Mouse (Mus musculus): Measurements from ENCODE around the gene Klk6. TPM values are rescaled to one million over a fixed set of nuclear protein-coding genes. Genes with fewer than 3 reads are reported as not detected.

Gene Klk6
- polyA plus RNA-seq, 1 experiment, result not detected

- H3K4me3 ChIP-seq (replicated peaks), result peak overlapping the region; percentile 89
- no peak for TF ChIP-seq FLI1 (IDR thresholded peaks at IDR 0.05; ENCODE audit: low read length)
- no peaks in the 10 kb centered on the region for H3K36me3 ChIP-seq (replicated peaks; ENCODE audit: low read length)
- peaks cover 46% of the 10 kb centered on the region for H3K27me3 ChIP-seq (replicated peaks)
- peaks cover 7% of the 10 kb centered on the region for H3K9me3 ChIP-seq
- H3K4me1 ChIP-seq, result peaks cover 21% of the 10 kb centered on the region
Measured at GRCm38 (mm10) chr7:43782275-43783265, 41.7 kb upstream of the Klk6 start.

GRCm38 (mm10) chr7:43785286-43785685, 39.0 kb upstream of the Klk6 start:
- Histone ChIP-seq H3K27me3 (replicated peaks) (peaks cover 39% of the 10 kb centered on the region), H3K4me3 (replicated peaks) (no peak overlapping the region), H3K36me3 (replicated peaks; ENCODE audit: low read length) (no peaks in the 10 kb centered on the region), H3K9me3 (peaks cover 7% of the 10 kb centered on the region), H3K4me1 (peaks cover 21% of the 10 kb centered on the region)
- TF ChIP-seq GATA1 (IDR thresholded peaks at IDR 0.05; ENCODE audit: borderline replicate concordance, low read length), result no peak
- no peak for TF ChIP-seq FLI1 (IDR thresholded peaks at IDR 0.05; ENCODE audit: low read length)

GRCm38 (mm10) chr7:43788096-43788495, 36.2 kb upstream of the Klk6 start:
- TF ChIP-seq FLI1 (IDR thresholded peaks at IDR 0.05; ENCODE audit: low read length), result no peak
- TF ChIP-seq GATA1 (IDR thresholded peaks at IDR 0.05; ENCODE audit: borderline replicate concordance, low read length), result no peak
- peaks cover 7% of the 10 kb centered on the region for H3K9me3 ChIP-seq
- no peak overlapping the region for H3K4me3 ChIP-seq (replicated peaks)
- peaks cover 4% of the 10 kb centered on the region; the same call in 1 of the 2 replicates for H3K4me1 ChIP-seq
- peaks cover 28% of the 10 kb centered on the region for H3K27me3 ChIP-seq (replicated peaks)
- H3K36me3 ChIP-seq (replicated peaks; ENCODE audit: low read length), result no peaks in the 10 kb centered on the region

- Histone ChIP-seq H3K9me3 (peaks cover 7% of the 10 kb centered on the region), H3K27me3 (replicated peaks) (peaks cover 19% of the 10 kb centered on the region), H3K36me3 (replicated peaks; ENCODE audit: low read length) (no peaks in the 10 kb centered on the region), H3K4me1 (no peaks in the 10 kb centered on the region), H3K4me3 (replicated peaks) (no peak overlapping the region)
- TF ChIP-seq GATA1 (IDR thresholded peaks at IDR 0.05; ENCODE audit: borderline replicate concordance, low read length) (no peak), FLI1 (IDR thresholded peaks at IDR 0.05; ENCODE audit: low read length) (no peak)
Measured at GRCm38 (mm10) chr7:43789295-43789694, 35.0 kb upstream of the Klk6 start.

GRCm38 (mm10) chr7:43791591-43791990, 32.7 kb upstream of the Klk6 start, which contains the start of gene Klk9:
TSS of gene Klk9 (plus strand) at chr7:43791891.
- Histone ChIP-seq H3K4me1 (peaks cover 3% of the 10 kb centered on the region), H3K36me3 (replicated peaks; ENCODE audit: low read length) (no peaks in the 10 kb centered on the region), H3K9me3 (peaks cover 5% of the 10 kb centered on the region), H3K27me3 (replicated peaks) (peaks cover 32% of the 10 kb centered on the region), H3K4me3 (replicated peaks) (no peak within 1 kb of the TSS)
- TF ChIP-seq GATA1 (IDR thresholded peaks at IDR 0.05; ENCODE audit: borderline replicate concordance, low read length), result no peak
- TF ChIP-seq FLI1 (IDR thresholded peaks at IDR 0.05; ENCODE audit: low read length), result no peak

GRCm38 (mm10) chr7:43796355-43796754, 27.9 kb upstream of the Klk6 start:
- Histone ChIP-seq H3K36me3 (replicated peaks; ENCODE audit: low read length) (no peaks in the 10 kb centered on the region), H3K4me3 (replicated peaks) (no peak overlapping the region), H3K9me3 (no peaks in the 10 kb centered on the region), H3K4me1 (peaks cover 26% of the 10 kb centered on the region), H3K27me3 (replicated peaks) (peaks cover 52% of the 10 kb centered on the region)
- TF ChIP-seq GATA1 (IDR thresholded peaks at IDR 0.05; ENCODE audit: borderline replicate concordance, low read length), result no peak
- no peak for TF ChIP-seq FLI1 (IDR thresholded peaks at IDR 0.05; ENCODE audit: low read length)

- peak within 1 kb of the TSS; percentile 89 for H3K4me3 ChIP-seq (replicated peaks)
- H3K9me3 ChIP-seq, result no peaks in the 10 kb centered on the region
- peaks cover 26% of the 10 kb centered on the region for H3K4me1 ChIP-seq
- H3K27me3 ChIP-seq (replicated peaks), result peaks cover 50% of the 10 kb centered on the region
- no peaks in the 10 kb centered on the region for H3K36me3 ChIP-seq (replicated peaks; ENCODE audit: low read length)
- no peak for TF ChIP-seq FLI1 (IDR thresholded peaks at IDR 0.05; ENCODE audit: low read length)
- TF ChIP-seq GATA1 (IDR thresholded peaks at IDR 0.05; ENCODE audit: borderline replicate concordance, low read length), result no peak
Measured at GRCm38 (mm10) chr7:43797333-43797769, 26.9 kb upstream of the Klk6 start, which contains the start of gene Klk8. TSS of gene Klk8 (plus strand) at chr7:43797577.

GRCm38 (mm10) chr7:43797844-43798462, 26.3 kb upstream of the Klk6 start:
- Histone ChIP-seq H3K36me3 (replicated peaks; ENCODE audit: low read length) (no peaks in the 10 kb centered on the region), H3K4me3 (replicated peaks) (peak overlapping the region; percentile 89), H3K27me3 (replicated peaks) (peaks cover 50% of the 10 kb centered on the region), H3K4me1 (peaks cover 26% of the 10 kb centered on the region), H3K9me3 (no peaks in the 10 kb centered on the region)
- TF ChIP-seq FLI1 (IDR thresholded peaks at IDR 0.05; ENCODE audit: low read length) (no peak), GATA1 (IDR thresholded peaks at IDR 0.05; ENCODE audit: borderline replicate concordance, low read length) (no peak)

- H3K4me1 ChIP-seq, result peaks cover 26% of the 10 kb centered on the region
- peaks cover 42% of the 10 kb centered on the region for H3K27me3 ChIP-seq (replicated peaks)
- TF ChIP-seq GATA1 (IDR thresholded peaks at IDR 0.05; ENCODE audit: borderline replicate concordance, low read length), result no peak
- TF ChIP-seq FLI1 (IDR thresholded peaks at IDR 0.05; ENCODE audit: low read length), result no peak
- no peak overlapping the region for H3K4me3 ChIP-seq (replicated peaks)
- no peaks in the 10 kb centered on the region for H3K9me3 ChIP-seq
- no peaks in the 10 kb centered on the region for H3K36me3 ChIP-seq (replicated peaks; ENCODE audit: low read length)
Measured at GRCm38 (mm10) chr7:43799876-43800275, 24.4 kb upstream of the Klk6 start.

GRCm38 (mm10) chr7:43810994-43811393, 13.3 kb upstream of the Klk6 start, which contains the start of gene Klk7:
TSS of gene Klk7 (plus strand) at chr7:43811294.
- H3K36me3 ChIP-seq (replicated peaks; ENCODE audit: low read length), result no peaks in the 10 kb centered on the region

More at GRCm38 (mm10) chr7:43810994-43811393, 13.3 kb upstream of the Klk6 start, which contains the start of gene Klk7:
- TF ChIP-seq FLI1 (IDR thresholded peaks at IDR 0.05; ENCODE audit: low read length), result no peak
- TF ChIP-seq GATA1 (IDR thresholded peaks at IDR 0.05; ENCODE audit: borderline replicate concordance, low read length), result no peak
- H3K4me3 ChIP-seq (replicated peaks), result no peak within 1 kb of the TSS
- H3K27me3 ChIP-seq (replicated peaks), result peaks cover 11% of the 10 kb centered on the region
- H3K4me1 ChIP-seq, result no peaks in the 10 kb centered on the region
- no peaks in the 10 kb centered on the region for H3K9me3 ChIP-seq

Measured in megakaryocyte, embryonic 14.5 days (primary cell).